Mouse (Mus musculus) intestine, postnatal 0 days (tissue): ENCODE data around the gene Shisa4. TPM values are rescaled to one million over a fixed set of nuclear protein-coding genes. Genes with fewer than 3 reads are reported as not detected.
A peak's percentile ranks its signal among the peaks of the same experiment; 100 is the strongest.

Experiments
- ATAC-seq: fragments of 200-750 bp; cut with Nextera tagmentation; 2 replicates; pipeline ENCODE4 v1.8.0; 2017; ENCODE audit warnings: mild to moderate bottlenecking, moderate TSS enrichment, moderate library complexity
- H3K27ac ChIP-seq: fragments of 300-500 bp; sonication (generic); 2 replicates; pipeline ENCODE4 v1.5.1; 2014; ENCODE audit warnings: mild to moderate bottlenecking, low read depth, low read length, moderate library complexity
- H3K27me3 ChIP-seq: fragments of 300-500 bp; sonication (generic); replicated peaks from 2 replicates; pipeline ENCODE4 v1.6.1; 2014; ENCODE audit warnings: low read length, mixed read lengths; ENCODE audit not compliant: control insufficient read depth, insufficient read depth
- H3K36me3 ChIP-seq: fragments of 300-500 bp; sonication (generic); 2 replicates; pipeline ENCODE4 v1.6.1; 2014; ENCODE audit warnings: mild to moderate bottlenecking, moderate library complexity; ENCODE audit not compliant: control insufficient read depth, insufficient read depth
- H3K4me1 ChIP-seq: fragments of 300-500 bp; sonication (generic); replicated peaks from 2 replicates; pipeline ENCODE4 v1.6.1; 2014; ENCODE audit warnings: antibody characterized with exemption, low read length, mixed read lengths; ENCODE audit not compliant: control insufficient read depth, insufficient read depth
- H3K4me2 ChIP-seq: fragments of 300-500 bp; sonication (generic); replicated peaks from 2 replicates; pipeline ENCODE4 v1.6.1; 2014; ENCODE audit warnings: low read depth, mild to moderate bottlenecking, moderate library complexity
- H3K4me3 ChIP-seq: fragments of 300-500 bp; sonication (generic); 2 replicates; pipeline ENCODE4 v1.5.1; 2014; ENCODE audit warnings: low read depth, low read length
- H3K9ac ChIP-seq: fragments of 300-500 bp; sonication (generic); 2 replicates; pipeline ENCODE4 v1.6.1; 2014; ENCODE audit warnings: mild to moderate bottlenecking, low read depth, low read length
- H3K9me3 ChIP-seq: fragments of 300-500 bp; sonication (generic); 2 replicates; pipeline ENCODE4 v1.6.1; 2016; ENCODE audit warnings: mixed run types; ENCODE audit not compliant: control insufficient read depth
- CTCF ChIP-seq: sonication (generic); IDR thresholded peaks from 2 replicates; pipeline ENCODE4 v1.5.1; 2016; ENCODE audit warnings: low read depth, mild to moderate bottlenecking, control low read depth, antibody characterized with exemption, moderate library complexity
- WGBS: fragments of 180-500 bp; shearing (Covaris S2); extraction: QIAGEN DNeasy Blood & Tissue Kit; methylation state at CpG from one replicate; pipeline ENCODE4 v1.1.7; 2014; 5-methylcytosine and 5-hydroxymethylcytosine counted together
- polyA plus RNA-seq: library from polyadenylated mRNA; unstranded; fragments of >200 nt; fragmentation: Nextera tagmentation; extraction: Ambion mirVana; gene quantifications from 2 replicates; pipeline ENCODE4 v1.2.1, GENCODE M21; 2015

Gene Shisa4
- polyA plus RNA-seq, 1 experiment from 2014 or later: 12.4 TPM

DNA sequence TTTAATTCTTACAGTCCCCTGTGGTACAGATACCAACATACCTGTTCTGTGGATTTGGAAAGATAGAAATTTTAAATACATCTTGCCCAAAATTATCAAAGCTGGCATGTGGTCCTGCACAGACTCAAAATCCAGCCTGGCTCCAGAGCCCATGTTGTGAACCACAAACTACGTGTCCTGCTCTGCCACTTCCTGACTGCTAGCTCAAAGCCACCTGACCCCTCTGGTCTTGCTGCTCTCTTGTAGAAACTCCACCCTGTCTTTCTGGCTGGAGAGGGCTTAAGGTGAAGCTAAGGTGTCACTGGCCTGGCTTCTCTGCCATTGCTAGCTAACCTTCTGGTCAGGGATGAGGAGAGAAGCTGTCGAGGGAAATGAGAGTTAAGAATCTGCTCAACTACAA, 4.0 kb upstream of the Shisa4 start:
- Histone ChIP-seq H3K36me3 (peaks cover 14% of the 10 kb centered on the region), H3K9ac (no peak overlapping the region), H3K9me3 (no peaks in the 10 kb centered on the region), H3K4me2 (no peak overlapping the region), H3K27me3 (no peaks in the 10 kb centered on the region), H3K27ac (no peak overlapping the region), H3K4me1 (peaks cover 3% of the 10 kb centered on the region), H3K4me3 (no peak overlapping the region)
- no peak for ATAC-seq
- 54% methylated on average over 2 of the region's 2 CpGs for WGBS
- no peak for TF ChIP-seq CTCF

GRCm38 (mm10) chr1:135378576-135378975, 3.5 kb upstream of the Shisa4 start:
- 60% methylated on average over 9 of the region's 9 CpGs for WGBS
- no peak for TF ChIP-seq CTCF
- no peak for ATAC-seq
- Histone ChIP-seq H3K9me3 (no peaks in the 10 kb centered on the region), H3K4me1 (peaks cover 3% of the 10 kb centered on the region), H3K27ac (no peak overlapping the region), H3K4me2 (no peak overlapping the region), H3K4me3 (no peak overlapping the region), H3K27me3 (no peaks in the 10 kb centered on the region), H3K9ac (no peak overlapping the region), H3K36me3 (peaks cover 9% of the 10 kb centered on the region; the same call in 1 of the 2 replicates)

DNA sequence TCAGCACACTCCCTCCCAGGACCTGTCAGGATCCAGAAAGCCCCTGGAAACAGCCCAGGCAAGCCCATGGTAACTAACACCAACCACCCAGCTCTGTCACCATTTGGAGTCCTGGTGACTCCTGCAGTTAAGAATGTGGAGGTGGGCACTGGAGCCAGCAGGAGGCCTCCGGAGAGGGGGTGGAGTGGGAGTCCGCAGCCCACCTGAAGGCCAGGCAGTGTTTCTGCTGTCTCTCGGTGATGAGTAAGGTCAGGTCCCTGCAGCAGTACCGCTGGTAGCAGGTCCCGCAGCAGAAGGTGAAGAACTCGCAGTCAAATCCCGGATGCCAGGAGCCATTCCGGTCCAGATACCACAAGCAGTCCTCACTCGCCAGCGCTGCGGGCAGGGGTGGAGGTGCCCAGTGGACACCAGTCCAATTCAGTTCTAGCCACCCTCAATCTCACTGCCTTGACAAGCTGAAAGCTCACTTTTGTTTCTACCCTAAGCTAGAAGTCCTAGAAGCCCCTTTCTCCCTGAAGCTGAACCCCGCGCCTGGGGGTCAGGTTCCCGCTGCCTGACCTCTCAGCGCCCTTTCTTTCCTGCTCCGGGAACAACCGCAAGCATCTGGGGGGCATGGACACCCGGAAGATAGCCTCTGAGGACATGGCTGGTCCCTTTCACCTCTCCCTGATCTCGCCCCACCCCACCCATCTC, 716 bp downstream of the Shisa4 start:
- H3K4me3 ChIP-seq: peak overlapping the region; percentile 51
- H3K4me1 ChIP-seq: peaks cover 3% of the 10 kb centered on the region
- H3K27ac ChIP-seq: peak overlapping the region; percentile 57
- H3K27me3 ChIP-seq: no peaks in the 10 kb centered on the region
- H3K9me3 ChIP-seq: no peaks in the 10 kb centered on the region
- ATAC-seq: no peak
- peak overlapping the region; percentile 90 for H3K4me2 ChIP-seq
- peak overlapping the region; percentile 68 for H3K9ac ChIP-seq
- no peak for TF ChIP-seq CTCF
- H3K36me3 ChIP-seq: no peaks in the 10 kb centered on the region
- WGBS: 6% methylated on average over 19 of the region's 19 CpGs

GRCm38 (mm10) chr1:135373171-135373677, 1.8 kb downstream of the Shisa4 start:
- Histone ChIP-seq H3K27ac (no peak overlapping the region), H3K36me3 (no peaks in the 10 kb centered on the region), H3K9me3 (no peaks in the 10 kb centered on the region), H3K9ac (no peak overlapping the region), H3K4me3 (no peak overlapping the region), H3K4me1 (peaks cover 7% of the 10 kb centered on the region), H3K4me2 (no peak overlapping the region), H3K27me3 (no peaks in the 10 kb centered on the region)
- TF ChIP-seq CTCF: no peak
- no peak for ATAC-seq
- WGBS: 82% methylated on average over 4 of the region's 4 CpGs

DNA sequence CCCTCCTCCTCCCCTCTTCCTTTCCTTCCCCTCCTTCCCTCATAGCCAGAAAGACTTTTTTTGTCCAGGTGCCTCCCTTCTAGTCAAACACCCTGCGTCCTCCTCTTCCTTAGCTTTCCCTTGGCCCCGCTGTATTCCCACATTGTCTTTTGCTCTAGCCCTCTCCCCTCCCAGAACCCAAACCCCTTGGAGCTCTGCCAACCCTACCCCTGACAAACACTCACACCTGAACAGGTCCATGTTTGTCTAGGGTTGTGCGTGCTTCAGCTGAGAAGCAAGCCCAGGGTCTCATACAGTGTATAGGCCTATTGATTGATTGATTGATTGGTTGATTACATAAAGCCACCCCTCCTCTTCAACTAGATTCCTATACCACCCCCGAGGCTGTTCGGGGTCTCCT, 5.6 kb downstream of the Shisa4 start:
- Histone ChIP-seq H3K4me1 (0 out of 2 replicates have a peak, but pooled peaks cover 4% of the 10 kb centered on the region), H3K4me2 (no peak overlapping the region), H3K9ac (no peak overlapping the region), H3K9me3 (no peaks in the 10 kb centered on the region), H3K36me3 (no peaks in the 10 kb centered on the region), H3K4me3 (no peak overlapping the region), H3K27ac (no peak overlapping the region), H3K27me3 (no peaks in the 10 kb centered on the region)
- no peak for TF ChIP-seq CTCF
- 74% methylated on average over 5 of the region's 5 CpGs for WGBS
- no peak for ATAC-seq

DNA sequence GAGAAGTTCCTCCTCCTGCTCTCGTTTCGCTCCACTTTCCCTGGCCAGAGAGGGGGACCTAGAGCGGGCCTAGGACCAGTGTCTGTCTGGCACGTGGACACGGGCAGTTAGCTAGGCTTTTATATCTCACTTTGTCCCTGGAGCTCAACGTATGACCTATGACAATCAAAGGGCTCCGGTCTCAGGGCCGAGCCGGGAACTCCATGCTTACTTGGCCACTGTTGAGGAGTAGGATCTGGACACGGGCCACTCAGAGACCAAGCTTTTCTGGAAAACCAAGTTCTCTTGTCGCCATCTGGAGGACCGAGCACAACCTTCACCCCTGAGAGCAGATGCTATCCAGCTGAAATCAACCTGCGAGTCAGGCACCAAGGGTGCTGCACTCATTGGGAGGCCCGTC, 6.1 kb downstream of the Shisa4 start:
- Histone ChIP-seq H3K4me2 (peak overlapping the region; percentile 90), H3K27me3 (no peaks in the 10 kb centered on the region), H3K9ac (peak overlapping the region; percentile 26; the same call in 1 of the 2 replicates), H3K4me1 (0 out of 2 replicates have a peak, but pooled peaks cover 4% of the 10 kb centered on the region), H3K4me3 (peak overlapping the region; percentile 43), H3K27ac (no peak overlapping the region), H3K9me3 (no peaks in the 10 kb centered on the region), H3K36me3 (no peaks in the 10 kb centered on the region)
- ATAC-seq: peak; percentile 9; the same call in 1 of the 2 replicates
- WGBS: 21% methylated on average over 14 of the region's 14 CpGs
- TF ChIP-seq CTCF: peak; percentile 69
